Mouse (Mus musculus): Measurements from ENCODE around the gene Plac9a.
"Not testable (repeated sequence)": the region's sequence is repeated elsewhere in the genome, so short reads cannot be mapped to it uniquely, and the experiment has no call there.

- TF ChIP-seq CTCF, POLR2A (IDR thresholded peaks at IDR 0.05; ENCODE audit: insufficient read depth, low read depth, low read length): not testable (repeated sequence)
These were observed 6.1 kb upstream of the Plac9a start for GRCm38 (mm10) chr14:25908976-25909375.
